Mouse (Mus musculus) urinary bladder, adult 18-20 months (tissue): ENCODE results near the gene Osbpl2.
A peak's percentile ranks its signal among the peaks of the same experiment; 100 is the strongest.

Experiments
- DNase-seq, 2 experiments: peaks; one replicate each; pipeline ENCODE4 v3.0.0; 2022; ENCODE audit warnings: low spot score in 2 of 2, mixed read lengths in 2 of 2

The Osbpl2 gene

DNA sequence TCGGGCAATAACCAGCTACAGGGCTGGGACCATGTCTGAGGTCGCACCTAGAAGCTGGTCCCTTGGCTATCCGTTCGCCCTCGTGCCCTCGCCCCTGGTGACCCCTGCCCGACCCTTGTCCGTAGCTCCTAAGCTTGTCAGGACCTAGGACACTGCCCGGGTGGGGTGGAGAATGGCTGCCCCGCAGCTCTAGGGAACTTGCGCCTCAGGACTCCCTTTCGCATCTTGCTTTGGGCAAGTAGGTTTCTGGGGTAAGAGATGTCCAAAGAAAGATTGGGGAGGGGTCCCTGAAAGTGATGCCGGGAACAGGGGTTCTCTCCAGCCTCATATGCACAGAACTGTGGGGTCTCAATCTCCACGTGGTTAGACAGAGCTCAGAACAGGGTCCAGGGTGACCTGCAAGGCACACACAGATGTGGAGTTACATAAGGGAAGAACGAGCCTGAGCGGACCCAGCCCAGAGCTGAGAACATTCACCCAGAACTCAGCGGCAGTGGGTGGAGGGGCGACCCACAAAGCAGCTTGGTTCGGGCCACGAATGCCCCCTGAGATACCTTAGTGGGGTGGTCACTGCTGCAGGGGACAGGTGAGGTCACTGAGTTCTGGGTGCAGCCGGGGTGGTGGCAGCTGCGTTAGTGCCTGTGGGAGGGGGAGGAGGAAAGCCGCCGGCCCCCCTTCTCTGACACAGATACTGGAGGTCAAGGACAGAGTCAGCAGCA, 14.3 kb upstream of the Osbpl2 start:
- no peak for DNase-seq

DNA sequence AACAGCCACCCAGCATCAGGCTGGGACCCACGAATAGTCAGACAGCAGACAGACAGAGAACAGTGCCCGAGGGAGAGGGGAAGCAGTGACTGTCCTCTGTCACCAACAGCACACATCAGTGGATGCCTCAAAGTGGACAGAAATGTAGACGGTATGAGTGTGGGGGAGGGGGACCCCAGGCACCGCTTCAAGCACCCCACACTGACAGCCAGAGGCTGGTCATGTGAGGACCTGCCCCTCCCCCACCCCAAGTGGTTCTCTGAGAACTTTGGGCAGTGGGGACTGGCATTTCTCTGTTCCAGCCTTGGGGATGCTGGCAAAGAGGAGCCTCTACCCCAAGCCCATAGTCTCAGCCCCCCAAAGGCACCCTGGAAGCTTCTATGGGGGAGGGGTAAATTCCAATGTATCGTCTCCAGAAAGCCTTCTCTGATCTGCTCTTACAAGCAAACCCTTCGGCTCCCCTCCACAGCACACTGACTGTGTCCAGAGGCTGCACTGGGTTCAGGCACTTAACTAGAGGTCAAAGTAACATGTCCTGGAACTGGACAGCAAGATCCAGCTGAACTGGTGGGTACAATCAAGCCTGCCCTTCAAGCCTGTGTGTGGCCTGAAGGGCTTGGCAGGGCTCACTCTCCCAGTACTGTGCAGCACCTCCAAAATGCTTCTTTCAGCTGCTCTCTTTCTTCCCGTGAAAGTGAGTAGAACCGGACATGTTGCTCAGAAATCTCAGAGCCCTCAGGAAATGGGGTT, 13.5 kb upstream of the Osbpl2 start:
- DNase-seq: no peak

DNA sequence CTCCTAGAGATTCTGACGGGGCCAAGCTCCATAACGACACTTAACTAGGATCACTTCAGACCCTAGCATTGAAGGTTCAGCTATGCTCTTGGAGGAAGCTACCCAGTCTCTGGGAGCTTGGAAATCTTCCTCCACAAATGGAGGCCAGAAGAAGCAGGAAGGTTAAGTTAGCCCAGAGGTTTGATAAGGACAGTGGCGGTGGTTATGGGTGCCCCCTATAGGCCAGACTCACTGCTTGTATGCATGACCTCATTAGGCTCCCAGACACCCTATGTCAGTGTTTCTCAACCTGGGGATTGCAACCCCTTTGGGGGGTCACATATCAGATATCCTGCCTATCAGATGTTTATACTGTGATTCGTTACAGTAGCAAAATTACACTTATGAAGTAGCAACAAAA, 12.0 kb upstream of the Osbpl2 start:
- DNase-seq: no peak

DNA sequence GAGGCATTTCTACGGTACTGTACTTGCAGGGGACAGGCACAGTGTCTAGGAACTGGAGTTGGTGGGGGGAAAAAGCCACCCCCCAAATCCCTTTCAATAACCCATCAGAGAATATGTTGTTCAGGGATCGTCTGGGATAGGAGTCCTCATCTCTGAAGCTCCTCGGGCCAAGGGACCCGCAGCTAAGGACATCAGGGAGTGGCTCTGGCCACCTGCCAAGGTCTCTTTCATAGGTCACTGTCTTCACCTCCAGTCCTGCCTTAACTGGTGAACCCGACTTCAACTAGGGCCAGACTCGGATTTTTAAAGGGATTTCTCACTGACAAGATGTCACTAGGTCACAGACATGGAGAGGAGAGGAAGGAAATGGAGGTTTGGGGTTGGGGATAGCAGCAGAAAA, 10.8 kb upstream of the Osbpl2 start:
- DNase-seq: no peak

DNA sequence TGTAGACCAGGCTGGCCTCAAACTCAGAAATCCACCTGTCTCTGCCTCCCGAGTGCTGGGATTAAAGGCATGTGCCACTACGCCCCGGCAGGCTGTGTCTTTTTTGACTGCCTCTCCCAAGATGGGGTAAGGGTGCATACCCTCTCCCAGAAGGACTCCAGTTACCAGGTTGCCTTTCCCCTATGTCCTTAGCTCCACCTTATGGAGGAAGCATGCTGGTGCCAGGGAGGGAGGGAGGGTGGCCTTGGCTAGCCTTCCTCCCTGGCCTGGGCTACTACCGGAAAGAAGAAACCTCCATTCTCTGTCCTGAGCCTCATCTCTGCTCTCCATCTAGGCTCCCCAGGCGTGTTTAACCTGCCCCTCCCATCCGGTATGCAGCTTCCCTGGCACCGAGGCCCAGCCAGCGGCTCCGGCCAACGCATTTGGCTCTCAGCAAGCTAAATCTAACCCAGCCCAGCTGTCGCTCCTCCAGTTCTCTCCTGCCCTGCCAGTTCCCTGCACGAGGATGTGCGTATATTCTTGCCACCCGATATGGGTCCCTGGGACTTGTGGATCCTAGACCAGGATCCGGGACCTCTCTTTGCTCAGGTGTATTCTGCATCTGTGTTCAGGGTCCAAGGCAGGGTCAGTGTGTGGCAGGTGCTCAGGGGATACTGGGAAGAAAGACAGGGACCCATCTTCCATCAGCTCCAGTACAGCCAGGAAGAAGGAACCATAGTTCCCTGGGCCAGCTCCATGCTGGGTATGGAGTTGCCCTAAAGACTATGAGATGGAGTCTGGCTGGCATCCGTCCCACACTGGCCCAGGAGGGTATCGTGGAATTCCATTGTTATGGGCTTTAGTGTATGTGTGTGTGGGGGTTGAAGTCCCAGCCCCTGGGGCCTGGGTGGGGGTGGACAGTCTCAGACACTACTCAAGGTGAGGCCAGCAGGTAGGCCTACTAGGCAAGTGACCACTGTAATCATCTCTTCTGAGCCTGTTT, 4.9 kb upstream of the Osbpl2 start:
- peak; percentile 50 to 71 for DNase-seq

DNA sequence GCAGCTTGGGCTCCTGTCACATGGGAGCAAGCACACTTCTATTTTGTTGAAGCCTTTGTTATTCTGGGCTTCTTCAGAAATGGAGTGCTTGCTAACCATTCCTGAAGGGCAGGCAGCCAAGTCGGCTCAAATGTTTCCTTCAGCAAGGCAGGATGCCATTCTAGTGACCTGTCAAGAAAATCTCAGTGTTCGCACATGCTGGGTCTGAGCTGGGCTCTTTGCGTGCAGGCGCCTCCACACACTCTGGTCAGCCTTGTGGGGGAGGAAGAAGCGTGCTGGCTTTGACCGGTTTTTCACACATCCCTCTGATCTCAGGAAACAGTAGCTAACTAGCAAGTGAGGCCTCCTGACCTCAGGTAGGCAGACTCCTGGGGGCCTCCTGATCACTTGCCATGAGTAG, 3.8 kb upstream of the Osbpl2 start:
- DNase-seq: peak; percentile 56 to 78

DNA sequence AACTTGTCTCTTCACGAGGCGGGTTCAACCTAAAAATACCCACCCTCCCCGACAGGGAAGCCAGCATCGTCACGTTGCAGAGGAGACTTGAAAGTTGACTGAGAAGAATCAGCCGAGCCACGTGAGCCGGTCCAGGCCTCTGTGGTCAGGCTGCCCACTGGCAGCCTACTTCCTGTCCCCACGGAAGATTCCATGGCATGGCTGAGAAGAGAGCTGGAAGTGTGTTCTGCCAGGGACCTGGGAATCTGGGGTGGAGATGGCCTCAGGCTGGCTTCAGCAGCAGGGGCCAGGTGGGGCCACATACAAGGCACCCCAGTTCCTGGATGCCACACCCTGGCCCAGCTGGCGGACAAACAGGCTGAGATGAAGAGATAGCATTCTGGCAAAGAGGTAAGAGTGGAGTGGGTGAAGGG, 3.0 kb upstream of the Osbpl2 start:
- DNase-seq: peak; percentile 52 to 76

DNA sequence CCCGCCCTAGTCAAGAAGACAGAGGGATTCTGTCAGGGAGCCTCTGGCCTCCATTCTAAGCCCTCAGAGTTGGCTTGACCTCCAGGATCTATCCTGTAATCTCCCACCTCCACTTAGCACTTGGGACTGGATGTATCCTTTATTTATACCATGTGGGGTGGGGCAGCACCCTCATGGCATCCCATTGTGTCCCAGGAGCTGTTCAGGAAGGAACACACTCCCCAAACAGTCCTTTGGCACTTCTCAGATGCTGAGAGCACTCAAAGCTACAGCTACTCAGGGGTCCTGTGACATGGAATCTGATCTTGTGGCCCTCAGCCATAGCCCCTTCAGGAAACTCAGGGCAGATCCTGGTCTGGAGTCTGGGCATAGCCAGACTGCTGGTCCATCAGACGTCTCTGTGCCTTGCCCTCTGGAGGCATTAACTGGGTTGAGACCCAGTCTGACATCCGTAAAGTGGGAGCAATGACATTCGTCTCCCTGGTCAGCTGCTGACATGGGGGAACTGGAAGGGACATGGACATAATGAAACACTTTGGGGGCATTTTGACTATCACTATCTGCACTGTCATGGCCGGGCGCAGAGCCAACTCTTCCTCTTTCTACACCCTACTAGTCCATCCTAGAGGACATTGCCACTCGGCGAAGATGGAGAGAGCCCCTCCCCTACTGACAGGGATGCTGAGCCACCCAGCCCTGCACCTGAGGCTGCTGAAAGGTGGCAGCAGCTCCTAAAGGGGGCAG, 2.2 kb upstream of the Osbpl2 start:
- no peak for DNase-seq

DNA sequence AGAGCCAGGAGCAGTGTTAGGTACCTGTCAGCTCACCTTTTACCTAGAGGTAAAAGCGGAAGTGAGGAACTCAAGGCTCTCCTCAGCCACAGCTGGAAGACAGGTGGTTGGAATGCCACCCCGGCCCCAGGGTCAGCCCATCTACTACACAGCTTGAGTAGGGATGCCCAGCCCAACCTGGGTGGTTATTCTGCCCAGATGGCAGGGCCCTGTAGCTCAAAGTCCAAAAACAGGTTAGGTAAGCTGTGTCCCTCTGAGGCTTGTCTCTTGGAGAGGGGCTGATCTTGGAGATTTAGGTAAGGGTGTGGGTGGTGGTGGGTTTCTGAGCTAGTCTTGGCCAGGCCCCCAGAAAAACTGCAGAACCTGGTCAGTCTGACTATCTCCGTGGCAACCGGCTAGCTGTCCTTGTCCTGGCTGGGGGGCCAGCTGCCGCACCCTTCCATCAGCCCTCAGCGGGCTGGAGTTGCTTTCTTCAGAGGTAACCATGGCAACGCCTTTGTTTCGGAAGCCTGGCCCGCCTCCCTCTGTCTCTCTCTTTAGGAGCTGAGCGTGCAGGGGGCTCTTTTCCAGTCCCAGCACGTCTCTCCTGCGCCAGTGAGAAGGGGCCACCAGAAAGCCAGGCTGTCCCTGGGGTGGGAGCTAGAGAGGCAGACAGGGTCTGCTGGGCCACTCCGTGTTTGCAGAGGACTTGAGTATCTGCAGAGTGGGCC, 1.5 kb upstream of the Osbpl2 start:
- peak; percentile 15 to 31 for DNase-seq

DNA sequence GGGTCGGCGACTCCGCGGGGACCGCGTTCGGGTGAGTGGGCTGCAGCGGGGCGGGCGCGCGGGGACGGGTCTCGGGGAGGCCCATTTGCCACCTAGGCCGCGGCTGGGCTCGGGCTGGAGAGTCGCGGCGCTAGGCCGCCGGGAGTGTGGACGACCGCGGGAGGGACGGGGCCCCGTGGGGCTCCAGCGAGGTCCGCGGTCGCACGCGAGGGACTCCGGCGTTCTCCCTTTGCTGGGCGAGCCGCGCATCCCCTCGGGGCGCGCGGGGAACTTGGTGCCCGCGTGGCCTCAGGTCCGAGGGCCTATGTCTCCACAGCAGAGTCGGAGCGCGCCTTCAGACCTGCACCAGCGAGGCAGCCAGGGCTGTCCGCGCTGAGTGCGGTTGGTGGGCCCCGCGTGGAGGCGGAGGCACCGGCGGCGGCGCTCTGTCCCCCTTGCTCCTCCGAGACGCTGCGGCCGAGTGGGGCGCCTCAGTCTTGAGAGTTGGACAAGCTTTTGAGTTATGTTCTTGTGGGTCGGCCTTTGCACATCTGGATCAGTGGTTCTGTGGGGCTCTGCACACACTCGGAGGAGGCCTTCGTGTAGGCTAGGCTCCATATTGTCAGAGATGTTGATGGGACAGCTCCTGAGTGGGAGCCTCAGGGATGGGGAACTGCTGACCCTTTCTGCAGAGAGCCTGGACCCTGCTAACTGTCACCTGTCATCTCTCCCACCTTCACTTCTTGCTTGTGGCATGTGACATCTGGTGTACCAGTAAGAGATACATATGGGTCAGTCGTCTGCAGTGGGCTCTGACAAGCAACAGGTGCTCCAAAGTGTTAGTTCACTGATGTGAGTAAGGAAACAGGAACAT, 559 bp downstream of the Osbpl2 start:
- DNase-seq: no peak

DNA sequence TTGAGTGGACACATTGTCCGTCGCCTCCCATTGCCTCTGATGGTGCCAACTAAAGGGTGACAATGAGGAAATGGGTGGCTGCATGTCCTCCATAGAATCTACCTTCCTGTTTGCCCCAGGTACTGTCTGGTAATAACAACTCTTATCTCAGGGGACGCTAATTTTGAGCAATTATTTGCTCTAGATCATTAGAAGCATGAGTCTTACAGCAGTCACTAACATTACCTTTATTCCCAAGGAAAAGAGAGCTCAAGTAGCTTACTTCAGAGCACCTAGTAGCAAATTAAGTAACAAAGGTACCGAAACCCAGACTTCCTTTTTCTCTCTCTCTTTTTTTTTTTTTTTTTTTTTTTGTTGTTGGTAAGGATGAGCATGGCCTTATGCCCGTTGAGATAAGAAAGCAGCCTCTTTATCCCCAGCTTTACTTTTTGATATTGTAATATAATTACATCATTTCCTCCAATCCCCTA, 1.2 kb downstream of the Osbpl2 start:
- no peak for DNase-seq

DNA sequence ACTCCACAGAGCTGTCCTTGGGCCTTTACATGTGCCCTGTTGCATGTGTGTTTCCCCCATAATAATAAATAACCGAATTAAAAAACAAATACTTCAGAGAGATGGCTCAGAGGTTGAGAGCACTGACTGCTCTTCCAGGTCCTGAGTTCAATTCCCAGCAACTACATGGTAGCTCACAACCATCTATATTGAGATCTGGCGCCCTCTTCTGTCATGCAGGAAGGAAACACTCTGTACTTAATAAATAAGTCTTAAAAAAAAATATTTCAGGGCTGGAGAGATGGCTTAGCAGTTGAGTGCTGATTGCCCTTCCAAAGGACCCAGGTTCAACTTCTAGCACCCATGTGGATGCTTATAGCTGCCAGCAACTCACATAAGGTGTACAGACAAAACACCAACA, 5.1 kb downstream of the Osbpl2 start:
- no peak for DNase-seq

DNA sequence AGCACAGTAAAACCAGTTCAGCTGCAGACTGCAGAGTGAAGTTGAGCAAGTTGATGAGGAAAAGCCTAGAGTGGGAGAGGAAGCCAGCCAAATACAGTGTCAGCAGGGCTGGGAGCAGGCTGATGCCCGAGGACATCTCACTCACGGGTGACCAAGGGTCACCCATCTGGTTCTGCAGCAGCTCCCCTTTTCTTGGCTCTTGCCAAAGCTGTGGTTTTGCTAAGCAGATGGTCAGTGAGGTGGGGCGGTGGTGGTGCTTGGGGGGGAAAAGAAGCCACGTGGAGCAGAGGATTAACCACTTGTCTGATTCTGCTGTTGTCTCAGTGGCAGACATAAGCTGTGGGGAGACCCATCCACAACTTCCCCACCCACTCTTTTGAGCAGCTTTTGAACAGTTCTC, 7.1 kb downstream of the Osbpl2 start:
- peak in 1 of 2 experiments; percentile 42 for DNase-seq

DNA sequence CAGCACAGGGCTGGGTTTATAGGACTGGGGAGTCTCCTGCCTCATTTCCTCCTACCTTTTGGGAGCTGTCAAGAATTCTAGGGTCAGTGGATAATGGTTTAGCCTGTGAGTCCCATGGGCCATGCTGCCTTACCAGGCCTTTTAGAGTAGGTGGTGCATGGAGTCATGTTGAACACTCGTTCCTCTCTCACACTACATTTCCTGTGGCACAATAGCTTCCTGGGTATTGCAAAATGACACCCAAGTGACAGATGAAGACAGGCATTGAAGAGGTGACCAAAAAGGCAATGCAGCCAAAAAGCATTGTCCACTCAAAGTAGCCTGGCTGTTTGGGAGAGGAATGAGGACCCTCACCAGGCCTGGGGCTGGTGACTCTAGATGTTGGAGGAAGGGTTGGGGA, 8.6 kb downstream of the Osbpl2 start:
- DNase-seq: no peak

DNA sequence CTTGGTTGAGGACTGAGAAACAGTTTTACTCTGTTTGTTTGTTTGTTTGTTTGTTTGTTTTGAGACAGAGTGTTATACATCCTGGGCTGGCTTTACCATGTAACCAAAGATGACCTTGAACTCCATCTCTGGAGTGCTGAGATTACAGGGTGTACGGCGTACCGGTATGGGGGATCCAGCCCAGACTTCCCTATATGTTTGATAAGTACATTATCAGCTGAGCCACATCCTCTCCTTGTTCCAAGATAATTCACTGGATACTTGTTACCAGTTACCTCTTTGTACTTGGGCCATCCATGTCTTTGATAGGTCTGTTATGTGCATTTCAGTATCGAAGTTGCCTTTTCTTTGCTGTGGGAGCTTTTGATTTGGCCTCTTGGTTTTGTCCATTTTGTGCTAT, 14.1 kb downstream of the Osbpl2 start:
- no peak for DNase-seq

DNA sequence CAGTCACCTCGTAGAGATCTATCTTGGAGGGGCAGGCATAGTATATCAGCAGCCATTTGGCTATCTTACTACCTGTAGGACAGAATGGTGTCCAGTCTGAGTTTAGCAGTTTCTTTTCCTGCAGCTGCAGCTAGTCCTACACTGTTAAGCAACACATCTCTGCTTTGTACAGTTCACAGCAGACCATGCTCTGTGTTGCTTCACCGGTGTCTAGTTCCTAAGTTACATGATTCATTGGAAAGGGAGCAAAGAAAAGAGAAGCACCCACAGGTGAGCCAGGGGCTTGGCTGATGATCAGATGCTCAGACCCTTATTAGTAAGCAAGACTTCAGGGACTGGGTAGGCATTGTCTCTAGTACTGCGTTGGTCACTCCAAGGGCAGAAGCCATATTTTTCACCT, 14.8 kb downstream of the Osbpl2 start:
- DNase-seq: no peak

DNA sequence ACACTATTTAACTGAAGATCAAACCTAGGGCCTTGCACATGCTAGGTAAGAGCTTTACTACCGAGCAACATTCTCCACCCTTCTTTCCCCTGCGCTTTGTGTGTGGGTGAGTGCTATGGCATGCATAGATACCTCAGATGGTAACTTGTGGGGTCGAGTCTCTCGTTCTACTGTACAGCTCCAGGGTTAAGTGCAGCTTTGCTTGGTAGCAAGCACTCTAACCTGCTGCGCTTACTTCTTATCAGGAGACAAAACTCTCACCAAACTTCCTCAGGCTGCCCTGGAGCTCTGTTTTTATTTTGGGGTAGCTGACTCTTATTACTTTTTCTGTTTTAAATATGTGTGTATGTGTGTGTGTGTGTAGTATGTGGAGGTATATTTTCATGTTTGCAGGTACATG, 16.3 kb downstream of the Osbpl2 start:
- DNase-seq: no peak

DNA sequence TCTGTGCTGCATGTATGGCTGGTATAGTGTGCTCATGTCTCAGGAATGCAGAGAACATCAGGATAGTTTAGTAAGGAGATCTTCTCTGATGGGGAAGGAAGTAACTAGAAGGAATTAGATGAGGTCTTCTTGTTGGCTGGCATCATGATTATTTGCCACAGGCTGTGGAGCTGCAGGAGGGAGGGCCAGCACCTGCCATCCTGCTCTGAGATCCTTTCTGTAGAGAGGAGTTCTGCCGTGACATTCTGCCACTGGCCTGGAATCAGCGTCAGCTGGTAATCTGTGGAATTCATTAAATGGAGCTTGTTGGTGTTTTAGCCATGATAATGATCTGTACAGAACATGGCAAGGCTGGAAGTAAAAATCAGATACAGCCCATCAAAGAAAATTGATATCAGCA, 27.0 kb downstream of the Osbpl2 start:
- DNase-seq: no peak

DNA sequence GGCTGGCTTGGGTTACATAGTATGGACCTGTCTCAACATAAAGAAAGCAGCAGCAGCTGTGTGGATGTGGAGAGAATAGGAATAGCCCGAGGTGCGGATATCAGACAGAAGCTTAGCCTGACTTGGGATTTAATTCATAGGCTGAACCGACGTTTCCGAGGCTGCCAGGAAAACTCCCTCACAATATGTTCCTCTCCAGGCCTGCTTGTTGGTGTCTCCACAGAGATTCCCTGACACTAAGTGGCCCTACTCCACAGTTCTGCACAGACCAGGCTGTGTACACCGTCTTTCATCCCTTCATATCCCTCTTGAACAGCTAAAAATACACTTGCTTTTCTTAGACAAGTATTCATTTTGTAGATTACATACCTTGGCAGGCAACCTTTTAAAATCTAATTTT, 28.3 kb downstream of the Osbpl2 start:
- no peak for DNase-seq

DNA sequence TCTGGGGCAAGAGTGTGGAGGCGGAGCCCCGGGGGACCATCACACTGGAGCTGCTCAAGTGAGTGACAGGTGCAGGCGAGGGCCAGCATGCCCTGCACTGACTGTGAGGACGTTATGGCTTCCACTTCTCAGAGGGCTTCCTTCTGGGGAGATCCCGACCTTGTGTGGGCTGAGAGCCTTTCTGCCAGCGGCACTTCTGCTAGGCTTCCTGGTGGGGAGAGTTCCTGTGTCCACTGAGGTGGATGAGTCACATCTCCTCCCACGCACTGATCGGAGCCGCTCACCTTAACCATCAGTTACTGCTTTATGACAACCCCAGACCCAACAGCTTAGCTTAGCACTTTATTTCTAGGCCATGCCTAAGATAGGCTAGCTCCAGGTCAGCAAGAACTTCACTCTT, 29.4 kb downstream of the Osbpl2 start:
- no peak for DNase-seq
